Mouse (Mus musculus) heart, adult 2 months (tissue): Measurements from ENCODE around the gene Cib4.

Experiments
- CTCF ChIP-seq: fragments of 200-600 bp; IDR thresholded peaks from 2 replicates; pipeline ENCODE4 v1.8.1; 2022; ENCODE audit warnings: antibody characterized with exemption, mild to moderate bottlenecking, moderate library complexity
- POLR2A ChIP-seq: fragments of 200-500 bp; IDR thresholded peaks from 2 replicates; pipeline ENCODE4 v1.6.1; 2011; ENCODE audit warnings: mild to moderate bottlenecking, low read depth, low read length, control low read depth; ENCODE audit not compliant: insufficient read depth

- TF ChIP-seq CTCF = no peak
- TF ChIP-seq POLR2A = no peak
Measured at GRCm38 (mm10) chr5:30438931-30439330, 106.7 kb downstream of the Cib4 start.
